Comparison of ENCODE assay signal across 14 mouse cellular contexts in the genomic region with DNA sequence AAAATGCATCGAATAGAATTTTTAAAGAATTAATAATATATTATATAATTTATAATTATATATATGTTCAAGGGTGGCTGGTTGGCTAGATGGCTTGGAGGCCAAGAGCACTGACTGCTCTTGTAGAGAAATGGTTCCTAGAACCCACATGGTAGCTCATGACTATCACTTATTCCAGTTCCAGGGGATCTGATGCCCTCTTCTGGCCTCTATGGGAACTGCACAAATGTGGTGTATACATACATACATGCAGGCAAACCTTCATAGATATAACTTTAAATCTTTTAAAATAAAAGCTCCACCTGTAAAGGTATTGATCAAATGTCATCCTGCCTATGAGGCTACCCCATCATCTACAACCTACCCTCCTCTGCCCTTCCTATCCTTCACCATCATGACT.
"Had no signal": no experiment of that assay in that cellular context is flagged by ENCODE, and none has a peak within 500 bp of the region (broad histone marks: within the 10 kb centered on the region; RNA-seq: fewer than 3 reads in every experiment).

No protein-coding gene starts in this region.

- ATAC-seq: lung, postnatal 0 days; midbrain, embryonic 16.5 days had no signal

- H3K9me3 ChIP-seq: limb, embryonic 13.5 days; midbrain, embryonic 10.5 days had no signal

- H3K9ac ChIP-seq: limb, embryonic 13.5 days; liver, embryonic 14.5 days had no signal

- H3K36me3 ChIP-seq: limb, embryonic 13.5 days; midbrain, embryonic 10.5 days had no signal

- H3K4me1 ChIP-seq: limb, embryonic 13.5 days; midbrain, embryonic 10.5 days had no signal

- DNase-seq: kidney, adult 11 months; kidney, adult 9 months; kidney, postnatal 10 days; layer of hippocampus, postnatal 36 days; left cerebral cortex, postnatal 4 days; lung, adult 18-20 months; lung, postnatal 4 days; right cerebral cortex, postnatal 25 days; thymus, postnatal 4 days had no signal

- H3K27ac ChIP-seq: limb, embryonic 13.5 days; liver, embryonic 14.5 days; midbrain, embryonic 10.5 days had no signal

- H3K27me3 ChIP-seq: limb, embryonic 13.5 days had no signal

- H3K4me3 ChIP-seq: limb, embryonic 13.5 days; midbrain, embryonic 10.5 days had no signal

- H3K4me2 ChIP-seq: limb, embryonic 13.5 days had no signal
